In genomic region chr10:80261585-80261968, GRCm38 (mm10) we compare ENCODE assay signal across 8 mouse cellular contexts. TPM values are rescaled to one million over a fixed set of nuclear protein-coding genes. Genes with fewer than 3 reads are reported as not detected.
DNase-seq lines count a peak whose midpoint lies in the region; ATAC-seq and TF ChIP-seq lines count a peak whose summit lies in the region.

No protein-coding gene starts in this region.

- H3K36me3 ChIP-seq in E14TG2a.4 (ENCODE audit: insufficient read depth, low read length): peaks cover 35% of the 10 kb centered on the region
- peaks cover 33% of the 10 kb centered on the region for H3K36me3 ChIP-seq in forebrain, embryonic 10.5 days (replicated peaks)
- H3K36me3 ChIP-seq in heart, embryonic 14.5 days (ENCODE audit: control insufficient read depth, insufficient read depth, low read length): peaks cover 29% of the 10 kb centered on the region
- peaks cover 12% of the 10 kb centered on the region for H3K36me3 ChIP-seq in liver, embryonic 11.5 days (ENCODE audit: control insufficient read depth, insufficient read depth, low read length)
- H3K36me3 ChIP-seq in myocyte (ENCODE audit: control insufficient read depth, insufficient read depth): no peaks in the 10 kb centered on the region
- peaks cover 6% of the 10 kb centered on the region; the same call in 1 of the 2 replicates for H3K36me3 ChIP-seq in stomach, embryonic 16.5 days (ENCODE audit: control insufficient read depth, insufficient read depth, low read length)

- DNase-seq in c-Kit-positive CD71-positive TER-119-negative erythroid progenitor cells, embryonic 14.5 days (ENCODE audit: low read depth): peak; percentile 96
- peak; percentile 92 for DNase-seq in forebrain, embryonic 10.5 days (ENCODE audit: extremely low spot score, low spot score)
- DNase-seq in kidney, postnatal 10 days: peak; percentile 100
- peak; percentile 97 for DNase-seq in liver, embryonic 11.5 days (ENCODE audit: low spot score)

- peaks cover 67% of the 10 kb centered on the region for H3K4me1 ChIP-seq in E14TG2a.4 (replicated peaks; ENCODE audit: low read depth, low read length)
- H3K4me1 ChIP-seq in forebrain, embryonic 10.5 days: peaks cover 63% of the 10 kb centered on the region
- H3K4me1 ChIP-seq in heart, embryonic 14.5 days (ENCODE audit: control insufficient read depth in 2 of 2, insufficient read depth in 2 of 2, low read length in 2 of 2): peaks cover 25 to 39% of the 10 kb centered on the region in 2 experiments
- H3K4me1 ChIP-seq in liver, embryonic 11.5 days (replicated peaks; ENCODE audit: control insufficient read depth, insufficient read depth, low read length): peaks cover 43% of the 10 kb centered on the region
- H3K4me1 ChIP-seq in stomach, embryonic 16.5 days (ENCODE audit: control insufficient read depth, insufficient read depth, low read length): peaks cover 34% of the 10 kb centered on the region

- H3K4me2 ChIP-seq in heart, embryonic 14.5 days (ENCODE audit: low read length): peak overlapping the region; percentile 95
- H3K4me2 ChIP-seq in liver, embryonic 11.5 days: peak overlapping the region; percentile 99
- peak overlapping the region; percentile 92 for H3K4me2 ChIP-seq in myocyte (ENCODE audit: low read depth)
- H3K4me2 ChIP-seq in stomach, embryonic 16.5 days (ENCODE audit: low read depth, low read length): peak overlapping the region; percentile 82

- ATAC-seq in heart, embryonic 14.5 days (ENCODE audit: insufficient number of reproducible peaks, insufficient read depth, low FRiP score, low read depth): peak; percentile 62
- peak; percentile 73 for ATAC-seq in liver, embryonic 11.5 days (replicated peaks; ENCODE audit: low FRiP score)
- peak; percentile 77 for ATAC-seq in stomach, embryonic 16.5 days (ENCODE audit: insufficient read depth, low FRiP score)

- peak overlapping the region; percentile 91 for H3K27ac ChIP-seq in forebrain, embryonic 10.5 days
- H3K27ac ChIP-seq in heart, embryonic 14.5 days (replicated peaks in 1 of 2; ENCODE audit: control insufficient read depth in 1 of 2, insufficient read depth in 1 of 2, low read depth in 2 of 2, low read length in 2 of 2): peak overlapping the region; percentile 88 to 98
- peak overlapping the region; percentile 99 for H3K27ac ChIP-seq in liver, embryonic 11.5 days (ENCODE audit: low read depth, low read length)
- H3K27ac ChIP-seq in stomach, embryonic 16.5 days (ENCODE audit: low read length): peak overlapping the region; percentile 100

- H3K27me3 ChIP-seq in E14TG2a.4 (ENCODE audit: insufficient read depth, low read length) (peaks cover 17% of the 10 kb centered on the region), myocyte (ENCODE audit: control insufficient read depth, insufficient read depth, insufficient read length) (no peaks in the 10 kb centered on the region)
- H3K27me3 ChIP-seq in forebrain, embryonic 10.5 days (ENCODE audit: poor library complexity, severe bottlenecking): peaks cover 12% of the 10 kb centered on the region
- H3K27me3 ChIP-seq in heart, embryonic 14.5 days (ENCODE audit: control insufficient read depth, insufficient read depth, low read length): no peaks in the 10 kb centered on the region
- no peaks in the 10 kb centered on the region for H3K27me3 ChIP-seq in liver, embryonic 11.5 days (replicated peaks; ENCODE audit: control insufficient read depth, insufficient read depth, low read length)
- no peaks in the 10 kb centered on the region for H3K27me3 ChIP-seq in stomach, embryonic 16.5 days (ENCODE audit: control insufficient read depth, insufficient read depth, low read length)

- under 1% methylated on average over 14 of the region's 14 CpGs for WGBS in forebrain, embryonic 10.5 days
- WGBS in heart, embryonic 14.5 days: 0% methylated on average over 14 of the region's 14 CpGs
- under 1% methylated on average over 14 of the region's 14 CpGs for WGBS in liver, embryonic 11.5 days
- WGBS in stomach, embryonic 16.5 days: 0% methylated on average over 14 of the region's 14 CpGs

- H3K9ac ChIP-seq in heart, embryonic 14.5 days (ENCODE audit: low read length): peak overlapping the region; percentile 52
- H3K9ac ChIP-seq in liver, embryonic 11.5 days (ENCODE audit: low read depth, low read length): peak overlapping the region; percentile 73
- peak overlapping the region; percentile 78 for H3K9ac ChIP-seq in stomach, embryonic 16.5 days (ENCODE audit: low read length)

- H3K9me3 ChIP-seq in E14TG2a.4 (ENCODE audit: low read length): no peaks in the 10 kb centered on the region
- H3K9me3 ChIP-seq in forebrain, embryonic 10.5 days: no peaks in the 10 kb centered on the region
- H3K9me3 ChIP-seq in heart, embryonic 14.5 days (ENCODE audit: control insufficient read depth, low read length): no peaks in the 10 kb centered on the region
- H3K9me3 ChIP-seq in liver, embryonic 11.5 days (ENCODE audit: control insufficient read depth, low read length): no peaks in the 10 kb centered on the region
- H3K9me3 ChIP-seq in stomach, embryonic 16.5 days (replicated peaks; ENCODE audit: control insufficient read depth, low read length): no peaks in the 10 kb centered on the region

- H3K79me2 ChIP-seq in myocyte (ENCODE audit: control insufficient read depth, insufficient read depth): peaks cover 36% of the 10 kb centered on the region

- H3K4me3 ChIP-seq in E14TG2a.4 (replicated peaks; ENCODE audit: low read length) (peak overlapping the region; percentile 80), myocyte (peak overlapping the region; percentile 50)
- peak overlapping the region; percentile 57 for H3K4me3 ChIP-seq in forebrain, embryonic 10.5 days
- peak overlapping the region; percentile 53 to 60 for H3K4me3 ChIP-seq in heart, embryonic 14.5 days (ENCODE audit: control insufficient read depth in 1 of 2, insufficient read depth in 1 of 2, low read depth in 1 of 2, low read length in 2 of 2)
- peak overlapping the region; percentile 61 for H3K4me3 ChIP-seq in liver, embryonic 11.5 days (ENCODE audit: low read depth, low read length)
- peak overlapping the region; percentile 54 for H3K4me3 ChIP-seq in stomach, embryonic 16.5 days (replicated peaks; ENCODE audit: low read length)

- H3ac ChIP-seq in myocyte (ENCODE audit: control insufficient read depth, insufficient read length): peak overlapping the region; percentile 30

- peak; percentile 47 for TF ChIP-seq POLR2A in myocyte (IDR thresholded peaks at IDR 0.05; ENCODE audit: insufficient read length, low read depth)

- no peak for TF ChIP-seq CTCF in E14TG2a.4 (conservative IDR thresholded peaks at IDR 0.05; ENCODE audit: low read length)

TF ChIP-seq in myocyte, 11 proteins besides CTCF, POLR2A, EP300 and RAD21 (continues in another document):
- TF ChIP-seq USF1 (IDR thresholded peaks at IDR 0.05; ENCODE audit: low read depth): peak; percentile 8
- peak in 1 of 3 experiments; percentile 50 for TF ChIP-seq MYOG (IDR thresholded peaks at IDR 0.05; ENCODE audit: control insufficient read depth in 1 of 3, insufficient read depth in 1 of 3, insufficient read length in 2 of 3, low read depth in 2 of 3)
- TF ChIP-seq TCF12 (IDR thresholded peaks at IDR 0.05; ENCODE audit: insufficient read depth, poor library complexity, severe bottlenecking): no peak
- peak in 1 of 3 experiments; percentile 25 for TF ChIP-seq MYOD1 (IDR thresholded peaks at IDR 0.05; ENCODE audit: control insufficient read depth in 1 of 3, insufficient read length in 2 of 3, low read depth in 2 of 3)
- peak; percentile 91 for TF ChIP-seq SRF (IDR thresholded peaks at IDR 0.05; ENCODE audit: control insufficient read depth, insufficient read length, low read depth)
- peak; percentile 82 for TF ChIP-seq POLR2AphosphoS2 (IDR thresholded peaks at IDR 0.05; ENCODE audit: insufficient read length, low read depth)
- no peak for TF ChIP-seq TCF3 (IDR thresholded peaks at IDR 0.05; ENCODE audit: insufficient read length, low read depth)
- no peak for TF ChIP-seq CEBPB (IDR thresholded peaks at IDR 0.05; ENCODE audit: insufficient read depth, poor library complexity, severe bottlenecking)

RNA-seq across cellular contexts. Expression of gene Dazap1, which starts 0.3 kb away (rescaled TPM):
- polyA plus RNA-seq in forebrain, embryonic 10.5 days (2016; fragmentation: Nextera tagmentation; extraction: Ambion mirVana): 48.2 and 52.3 TPM in 2 replicates
- polyA plus RNA-seq in heart, embryonic 14.5 days (2014; fragmentation: Nextera tagmentation; extraction: Ambion mirVana): 25.0 and 27.5 TPM in 2 replicates
- 49.2 and 55.0 TPM in 2 replicates for polyA plus RNA-seq in liver, embryonic 11.5 days (2014; fragmentation: Nextera tagmentation; extraction: Ambion mirVana)
- polyA plus RNA-seq in myocyte (2012; fragmentation: generic; extraction: Trizol): 123 TPM
- 35.8 and 43.9 TPM in 2 replicates for polyA plus RNA-seq in stomach, embryonic 16.5 days (2015; fragmentation: Nextera tagmentation; extraction: Ambion mirVana)

RNA-seq across cellular contexts. Expression of gene Gamt, which starts 0.8 kb away (rescaled TPM):
- polyA plus RNA-seq in forebrain, embryonic 10.5 days (2016; fragmentation: Nextera tagmentation; extraction: Ambion mirVana): 18.3 and 19.1 TPM in 2 replicates
- 60.3 and 61.5 TPM in 2 replicates for polyA plus RNA-seq in heart, embryonic 14.5 days (2014; fragmentation: Nextera tagmentation; extraction: Ambion mirVana)
- 49.0 and 49.7 TPM in 2 replicates for polyA plus RNA-seq in liver, embryonic 11.5 days (2014; fragmentation: Nextera tagmentation; extraction: Ambion mirVana)
- 162 TPM for polyA plus RNA-seq in myocyte (2012; fragmentation: generic; extraction: Trizol)
- 92.0 and 115 TPM in 2 replicates for polyA plus RNA-seq in stomach, embryonic 16.5 days (2015; fragmentation: Nextera tagmentation; extraction: Ambion mirVana)

RNA-seq across cellular contexts. Expression of gene Ndufs7, which starts 12.7 kb away (rescaled TPM):
- 309 and 314 TPM in 2 replicates for polyA plus RNA-seq in forebrain, embryonic 10.5 days (2016; fragmentation: Nextera tagmentation; extraction: Ambion mirVana)
- polyA plus RNA-seq in heart, embryonic 14.5 days (2014; fragmentation: Nextera tagmentation; extraction: Ambion mirVana): 721 and 734 TPM in 2 replicates
- polyA plus RNA-seq in liver, embryonic 11.5 days (2014; fragmentation: Nextera tagmentation; extraction: Ambion mirVana): 401 and 427 TPM in 2 replicates
- 407 TPM for polyA plus RNA-seq in myocyte (2012; fragmentation: generic; extraction: Trizol)
- 340 and 344 TPM in 2 replicates for polyA plus RNA-seq in stomach, embryonic 16.5 days (2015; fragmentation: Nextera tagmentation; extraction: Ambion mirVana)

RNA-seq across cellular contexts. Expression of gene Rps15, which starts 30.7 kb away (rescaled TPM):
- 1,138 and 1,144 TPM in 2 replicates for polyA plus RNA-seq in forebrain, embryonic 10.5 days (2016; fragmentation: Nextera tagmentation; extraction: Ambion mirVana)
- 648 and 723 TPM in 2 replicates for polyA plus RNA-seq in heart, embryonic 14.5 days (2014; fragmentation: Nextera tagmentation; extraction: Ambion mirVana)
- 1,270 and 1,408 TPM in 2 replicates for polyA plus RNA-seq in liver, embryonic 11.5 days (2014; fragmentation: Nextera tagmentation; extraction: Ambion mirVana)
- polyA plus RNA-seq in myocyte (2012; fragmentation: generic; extraction: Trizol): 4,761 TPM
- polyA plus RNA-seq in stomach, embryonic 16.5 days (2015; fragmentation: Nextera tagmentation; extraction: Ambion mirVana): 807 and 821 TPM in 2 replicates

RNA-seq across cellular contexts. Expression of gene Apc2, which starts 34.2 kb away (rescaled TPM):
- 19.4 and 27.0 TPM in 2 replicates for polyA plus RNA-seq in forebrain, embryonic 10.5 days (2016; fragmentation: Nextera tagmentation; extraction: Ambion mirVana)
- 0.78 and 1.4 TPM in 2 replicates for polyA plus RNA-seq in heart, embryonic 14.5 days (2014; fragmentation: Nextera tagmentation; extraction: Ambion mirVana)
- 0.30 and 0.45 TPM in 2 replicates for polyA plus RNA-seq in liver, embryonic 11.5 days (2014; fragmentation: Nextera tagmentation; extraction: Ambion mirVana)
- polyA plus RNA-seq in myocyte (2012; fragmentation: generic; extraction: Trizol): 0.24 TPM
- 3.3 and 4.3 TPM in 2 replicates for polyA plus RNA-seq in stomach, embryonic 16.5 days (2015; fragmentation: Nextera tagmentation; extraction: Ambion mirVana)

Comparison
In these comparisons a context has a peak if more than half of its experiments do, and no peak if none do; other contexts are left out.
1. Peak in every context shown above with its lines: DNase-seq, ATAC-seq, H3K4me3 ChIP-seq and H3K27ac ChIP-seq.